Mouse (Mus musculus) embryonic facial prominence, embryonic 12.5 days (tissue): ENCODE measurements around the gene Dmtf1. TPM values are rescaled to one million over a fixed set of nuclear protein-coding genes. Genes with fewer than 3 reads are reported as not detected.

Experiments used
- ATAC-seq: fragments of 200-750 bp; cut with Nextera tagmentation; 2 replicates; pipeline ENCODE4 v1.8.0; 2017; ENCODE audit not compliant: insufficient number of reproducible peaks, insufficient read depth, low FRiP score, low TSS enrichment
- H3K27ac ChIP-seq: fragments of 300-500 bp; sonication (generic); 2 replicates; pipeline ENCODE4 v1.5.1; 2016; ENCODE audit warnings: mild to moderate bottlenecking
- H3K27me3 ChIP-seq: fragments of 300-500 bp; sonication (generic); 2 replicates; pipeline ENCODE4 v1.6.1; 2016; ENCODE audit warnings: mild to moderate bottlenecking, moderate library complexity
- H3K36me3 ChIP-seq: fragments of 300-500 bp; sonication (generic); 2 replicates; pipeline ENCODE4 v1.6.1; 2016; ENCODE audit warnings: mild to moderate bottlenecking
- H3K4me1 ChIP-seq: fragments of 300-500 bp; sonication (generic); 2 replicates; pipeline ENCODE4 v1.6.1; 2016
- H3K4me2 ChIP-seq: fragments of 300-500 bp; sonication (generic); replicated peaks from 2 replicates; pipeline ENCODE4 v1.6.1; 2016; ENCODE audit warnings: mild to moderate bottlenecking, moderate library complexity
- H3K4me3 ChIP-seq: fragments of 300-500 bp; sonication (generic); 2 replicates; pipeline ENCODE4 v1.5.1; 2016; ENCODE audit warnings: mild to moderate bottlenecking
- H3K9ac ChIP-seq: fragments of 300-500 bp; sonication (generic); 2 replicates; pipeline ENCODE4 v1.6.1; 2016; ENCODE audit warnings: mild to moderate bottlenecking, moderate library complexity
- H3K9me3 ChIP-seq: fragments of 300-500 bp; sonication (generic); 2 replicates; pipeline ENCODE4 v1.6.1; 2016; ENCODE audit warnings: mild to moderate bottlenecking, moderate library complexity
- WGBS: fragments of 180-500 bp; shearing (Covaris S2); methylation state at CpG from one replicate; pipeline ENCODE4 v1.1.7; 2016; 5-methylcytosine and 5-hydroxymethylcytosine counted together
- polyA plus RNA-seq: library from polyadenylated mRNA; unstranded; fragments of >200 nt; fragmentation: Nextera tagmentation; extraction: Ambion mirVana; gene quantifications from 2 replicates; pipeline ENCODE4 v1.2.1, GENCODE M21; 2016

The Dmtf1 gene
- polyA plus RNA-seq, 1 experiment from 2014 or later: 67.2 TPM

DNA sequence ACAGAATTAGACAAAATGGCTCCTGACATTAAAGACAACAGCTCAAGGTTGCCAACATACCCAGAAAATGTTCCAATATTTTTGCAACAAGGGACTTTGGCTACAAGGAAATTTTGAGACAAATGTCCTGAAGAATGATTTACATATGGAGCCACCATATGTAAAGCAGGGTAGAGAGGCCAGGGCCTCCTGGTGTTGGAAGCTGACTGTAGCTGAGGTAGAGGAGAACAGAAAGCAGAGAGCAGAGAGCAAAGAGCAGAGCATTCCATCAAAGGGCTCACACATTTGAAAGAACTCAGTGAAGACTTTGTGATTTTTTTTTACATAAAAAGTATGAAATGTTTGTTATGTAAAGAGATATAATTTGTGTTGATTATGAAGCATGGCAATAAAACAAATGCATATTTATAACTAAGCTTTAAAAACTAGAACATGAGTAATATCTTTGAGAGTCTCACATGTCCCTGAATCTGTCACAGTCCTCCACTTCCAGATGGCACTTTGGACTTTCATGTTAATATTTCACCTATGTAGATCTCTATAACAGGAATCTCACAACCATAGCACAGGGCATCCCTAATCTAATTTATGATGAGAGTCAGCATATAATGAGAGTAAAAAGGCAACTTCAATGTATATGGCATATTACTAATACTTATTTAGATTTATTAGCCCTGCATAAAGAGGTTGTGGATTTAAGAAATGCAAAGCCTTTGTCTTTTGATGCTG lies 81.6 kb downstream of the Dmtf1 start:
- H3K4me3 ChIP-seq: no peak overlapping the region
- H3K4me2 ChIP-seq: no peak overlapping the region
- no peak overlapping the region for H3K27ac ChIP-seq
- no peaks in the 10 kb centered on the region for H3K9me3 ChIP-seq
- H3K4me1 ChIP-seq: no peaks in the 10 kb centered on the region
- H3K36me3 ChIP-seq: no peaks in the 10 kb centered on the region
- ATAC-seq: no peak
- no peak overlapping the region for H3K9ac ChIP-seq
- H3K27me3 ChIP-seq: no peaks in the 10 kb centered on the region

DNA sequence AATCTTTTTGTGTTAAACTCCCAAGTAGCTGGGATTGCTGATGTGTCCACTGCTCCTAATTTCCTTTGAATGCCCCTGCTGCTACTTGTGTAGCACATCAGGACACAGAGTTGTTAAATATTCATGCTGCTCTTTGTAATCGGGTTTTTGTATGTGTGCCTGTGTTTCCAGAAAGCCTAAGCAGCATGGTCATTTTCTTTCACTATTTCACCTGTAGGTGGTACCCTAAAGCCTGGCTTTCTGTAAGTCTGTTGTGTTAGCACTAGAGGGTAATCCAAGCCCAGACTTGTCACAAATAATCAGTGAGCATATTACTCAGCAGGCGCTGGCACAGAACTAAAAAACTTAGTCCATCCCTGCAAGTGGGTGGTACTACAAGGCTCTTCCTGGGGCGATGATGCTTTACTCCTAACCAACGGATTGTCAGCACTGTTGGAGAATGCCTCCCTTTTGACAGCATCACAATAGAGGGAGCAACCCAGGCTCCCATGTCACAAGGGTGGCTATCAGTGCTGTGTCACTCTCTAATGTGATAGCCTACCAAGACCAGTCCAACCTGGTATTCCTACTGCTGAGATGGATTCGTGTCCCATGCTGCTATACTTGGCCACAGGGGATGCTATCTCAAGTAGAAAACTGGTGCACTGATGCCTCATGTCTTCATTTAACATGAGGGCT lies 88.3 kb downstream of the Dmtf1 start:
- no peak overlapping the region for H3K4me2 ChIP-seq
- H3K27ac ChIP-seq: no peak overlapping the region
- H3K9me3 ChIP-seq: no peaks in the 10 kb centered on the region
- no peaks in the 10 kb centered on the region for H3K36me3 ChIP-seq
- no peaks in the 10 kb centered on the region for H3K4me1 ChIP-seq
- ATAC-seq: 0 out of 2 replicates have a peak, but pooled peaks have one; percentile 22
- H3K27me3 ChIP-seq: no peaks in the 10 kb centered on the region
- H3K9ac ChIP-seq: no peak overlapping the region
- WGBS: 43% methylated on average over 5 of the region's 5 CpGs
- no peak overlapping the region for H3K4me3 ChIP-seq

DNA sequence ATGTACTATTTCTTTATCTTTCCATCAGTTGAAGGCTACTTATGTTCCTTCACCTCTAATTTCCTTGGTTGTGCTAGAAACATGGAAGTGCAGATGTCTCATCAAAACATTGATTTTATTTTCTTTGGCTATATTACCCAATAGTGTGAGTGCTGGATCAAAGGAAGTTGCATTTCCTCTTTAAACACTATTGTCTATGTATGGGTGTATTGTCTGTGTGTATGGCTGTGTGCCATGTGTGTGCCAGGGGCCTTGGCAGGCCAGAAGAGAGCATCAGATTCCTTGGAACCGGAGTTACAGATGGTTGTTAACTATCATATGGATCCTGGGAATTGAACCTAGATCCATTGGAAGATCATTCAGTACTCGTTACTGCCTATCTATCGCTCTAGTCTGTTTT lies 90.2 kb downstream of the Dmtf1 start:
- Histone ChIP-seq H3K27ac (no peak overlapping the region), H3K9ac (no peak overlapping the region)

DNA sequence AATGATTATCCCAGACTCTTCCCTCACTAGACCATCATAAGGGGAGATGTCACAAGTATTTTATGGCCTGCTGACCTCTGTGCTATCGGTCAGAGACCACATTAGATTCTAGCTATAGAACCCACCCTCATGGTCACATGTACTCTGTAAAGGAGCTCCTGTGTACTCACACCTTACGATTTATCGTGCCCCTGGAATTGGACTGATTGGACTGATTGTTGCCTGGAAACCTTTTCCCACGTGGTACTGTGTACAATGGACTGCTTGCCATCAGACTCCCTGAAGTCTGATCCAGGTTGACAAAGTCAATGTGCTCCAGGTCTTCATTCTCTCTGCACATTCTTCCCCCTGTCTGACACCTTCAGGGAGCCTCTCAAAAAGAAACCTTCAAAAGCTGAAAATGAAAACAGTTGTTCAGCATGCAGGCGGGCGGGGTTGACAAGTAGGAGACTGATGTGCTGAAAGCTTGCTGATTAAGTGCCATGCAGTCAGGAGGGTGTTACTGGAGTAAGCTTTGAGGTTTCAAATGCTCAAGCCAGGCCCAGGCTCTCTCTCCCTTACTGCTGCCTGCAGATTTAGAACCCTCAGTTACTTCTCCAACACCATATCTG lies 91.9 kb downstream of the Dmtf1 start:
- Histone ChIP-seq H3K4me2 (no peak overlapping the region), H3K27me3 (no peaks in the 10 kb centered on the region), H3K36me3 (no peaks in the 10 kb centered on the region), H3K4me1 (no peaks in the 10 kb centered on the region), H3K9ac (no peak overlapping the region), H3K4me3 (no peak overlapping the region), H3K27ac (no peak overlapping the region), H3K9me3 (no peaks in the 10 kb centered on the region)
- 69% methylated on average over 6 of the region's 6 CpGs for WGBS
- ATAC-seq: no peak

More for the DNA sequence above, 90.2 kb downstream of the Dmtf1 start:
- Histone ChIP-seq H3K4me2 (no peak overlapping the region), H3K36me3 (no peaks in the 10 kb centered on the region), H3K4me1 (no peaks in the 10 kb centered on the region), H3K9me3 (no peaks in the 10 kb centered on the region), H3K4me3 (no peak overlapping the region), H3K27me3 (no peaks in the 10 kb centered on the region)
- ATAC-seq: no peak
- WGBS: 87% methylated on average over 3 of the region's 3 CpGs

DNA sequence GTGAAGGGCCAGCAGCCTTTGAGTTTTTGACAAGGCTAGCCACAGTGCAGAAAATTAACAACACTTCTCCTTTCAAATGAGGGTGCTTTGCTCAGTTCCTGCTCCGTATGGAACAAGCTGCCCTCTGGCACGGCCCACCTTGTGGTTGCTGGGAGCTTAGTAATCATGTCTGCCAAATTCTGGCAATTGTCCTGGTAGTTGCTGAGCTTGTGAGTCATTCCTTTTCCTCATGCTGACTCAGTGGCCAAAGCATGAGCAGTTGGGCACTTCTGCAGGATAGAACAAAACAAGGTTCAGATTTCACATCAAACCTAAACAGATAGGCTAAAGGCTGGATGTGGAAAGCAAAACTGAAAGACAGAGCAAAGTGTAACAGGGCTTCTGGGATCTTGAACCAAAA lies 92.7 kb downstream of the Dmtf1 start:
- H3K4me3 ChIP-seq: no peak overlapping the region
- H3K9ac ChIP-seq: no peak overlapping the region
- H3K36me3 ChIP-seq: no peaks in the 10 kb centered on the region
- H3K9me3 ChIP-seq: no peaks in the 10 kb centered on the region
- ATAC-seq: no peak
- H3K27ac ChIP-seq: no peak overlapping the region
- WGBS: 73% methylated on average over 2 of the region's 2 CpGs
- no peak overlapping the region for H3K4me2 ChIP-seq
- H3K4me1 ChIP-seq: no peaks in the 10 kb centered on the region
- H3K27me3 ChIP-seq: no peaks in the 10 kb centered on the region

Other genes starting within 250 kb of the Dmtf1 start
- gene Crot, start 164.5 kb downstream of the Dmtf1 start, polyA plus RNA-seq: 43.4 and 46.2 TPM in 2 replicates
- 16.1 and 18.8 TPM in 2 replicates for gene Tmem243, start 61.1 kb downstream of the Dmtf1 start, polyA plus RNA-seq
- 4.7 and 5.2 TPM in 2 replicates for gene 9330182L06Rik, start 104.3 kb upstream of the Dmtf1 start, polyA plus RNA-seq